Comparison of ENCODE assay signal across 8 mouse cellular contexts in the genomic region with DNA sequence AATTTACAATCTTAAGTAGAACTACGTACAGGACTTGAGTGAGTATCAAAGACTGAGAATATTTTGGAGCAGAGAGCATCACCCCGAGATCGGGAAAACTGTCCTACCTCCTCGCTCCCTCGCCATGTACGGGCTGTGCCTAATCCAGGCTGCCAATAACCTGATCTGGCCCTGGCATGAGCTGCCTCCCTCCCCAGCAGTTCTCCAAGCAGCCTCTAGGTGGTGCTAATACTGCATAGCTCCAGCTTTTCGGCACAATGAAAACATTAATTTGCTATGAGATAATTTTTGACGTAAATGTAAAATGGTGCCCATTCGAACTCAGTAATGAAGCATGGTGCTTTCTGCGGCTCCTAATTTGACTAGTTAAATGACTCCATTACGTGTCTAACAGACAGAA.
DNase-seq lines count a peak whose midpoint lies in the region; ATAC-seq lines count a peak whose summit lies in the region.

No protein-coding gene starts in this region.

- no peak overlapping the region for H3K4me3 ChIP-seq in heart, embryonic 11.5 days (ENCODE audit: low read depth, low read length)
- H3K4me3 ChIP-seq in midbrain, embryonic 14.5 days (replicated peaks; ENCODE audit: low read depth, low read length) = no peak overlapping the region

- 19% methylated on average over 11 of the region's 11 CpGs for WGBS in heart, embryonic 11.5 days (ENCODE audit: insufficient replicate concordance)
- 8% methylated on average over 11 of the region's 11 CpGs for WGBS in midbrain, embryonic 14.5 days

- no peaks in the 10 kb centered on the region for H3K4me1 ChIP-seq in heart, embryonic 11.5 days (ENCODE audit: control insufficient read depth, insufficient read depth, low read length)
- peaks cover 23% of the 10 kb centered on the region for H3K4me1 ChIP-seq in midbrain, embryonic 14.5 days (ENCODE audit: control insufficient read depth, insufficient read depth, low read length)

- intact Hi-C loops in left cerebral cortex, postnatal 36 days (cut with DNase I) = loop anchor here (5.0 to 10.0 kb wide), 4 partner anchors 398 to 771 kb away; partner anchors contain the start of gene Zfp536

- peak; percentile 64 to 85 for DNase-seq in heart, adult 18-20 months
- DNase-seq in gastrocnemius, adult 8-10 months (ENCODE audit: low spot score in 2 of 2) = peak; percentile 67 to 70
- DNase-seq in kidney, adult 11 months = peak; percentile 44
- peak; percentile 69 to 76 for DNase-seq in left cerebral cortex, postnatal 36 days (ENCODE audit: low spot score in 2 of 2)
- peak; percentile 93 for DNase-seq in midbrain, embryonic 14.5 days
- peak; percentile 61 for DNase-seq in skeletal muscle tissue, adult 2 months (ENCODE audit: low read depth, low spot score)

- no peak overlapping the region for H3K27ac ChIP-seq in heart, embryonic 11.5 days (ENCODE audit: low read depth, low read length)
- H3K27ac ChIP-seq in midbrain, embryonic 14.5 days (replicated peaks; ENCODE audit: low read depth, low read length) = no peak overlapping the region

- no peak overlapping the region for H3K4me2 ChIP-seq in heart, embryonic 11.5 days
- H3K4me2 ChIP-seq in midbrain, embryonic 14.5 days (ENCODE audit: low read length) = peak overlapping the region; percentile 38

- no peaks in the 10 kb centered on the region for H3K27me3 ChIP-seq in heart, embryonic 11.5 days (ENCODE audit: control insufficient read depth, insufficient read depth, low read length)
- no peaks in the 10 kb centered on the region for H3K27me3 ChIP-seq in midbrain, embryonic 14.5 days (ENCODE audit: control insufficient read depth, insufficient read depth, low read length)

- ATAC-seq in heart, embryonic 11.5 days (replicated peaks; ENCODE audit: insufficient number of reproducible peaks, low FRiP score, low TSS enrichment) = no peak
- peak; percentile 94 for ATAC-seq in common myeloid progenitor, adult 5-6 weeks (replicated peaks; ENCODE audit: low read depth, poor library complexity, severe bottlenecking)
- ATAC-seq in midbrain, embryonic 14.5 days (ENCODE audit: low FRiP score, low TSS enrichment) = peak; percentile 79

- no peaks in the 10 kb centered on the region for H3K9me3 ChIP-seq in heart, embryonic 11.5 days (replicated peaks; ENCODE audit: control insufficient read depth, low read length)
- H3K9me3 ChIP-seq in midbrain, embryonic 14.5 days (ENCODE audit: control insufficient read depth, low read length) = no peaks in the 10 kb centered on the region

- no peak overlapping the region for H3K9ac ChIP-seq in heart, embryonic 11.5 days (ENCODE audit: low read depth, low read length)
- no peak overlapping the region for H3K9ac ChIP-seq in midbrain, embryonic 14.5 days (replicated peaks; ENCODE audit: low read length)

- H3K36me3 ChIP-seq in heart, embryonic 11.5 days (ENCODE audit: control insufficient read depth, insufficient read depth, low read length) = no peaks in the 10 kb centered on the region
- no peaks in the 10 kb centered on the region for H3K36me3 ChIP-seq in midbrain, embryonic 14.5 days (ENCODE audit: control insufficient read depth, insufficient read depth, low read length)
